Mouse (Mus musculus) liver, embryonic 16.5 days (tissue): Measurements from ENCODE around the gene Adgrg6. TPM values are rescaled to one million over a fixed set of nuclear protein-coding genes. Genes with fewer than 3 reads are reported as not detected.

Source experiments
- ATAC-seq: fragments of 200-750 bp; cut with Nextera tagmentation; 2 replicates; pipeline ENCODE4 v1.8.0; 2017; ENCODE audit warnings: low read depth, mild to moderate bottlenecking, moderate number of reproducible peaks, moderate library complexity
- H3K27ac ChIP-seq: fragments of 300-500 bp; sonication (generic); 2 replicates; pipeline ENCODE4 v1.5.1; 2014; ENCODE audit warnings: mild to moderate bottlenecking, low read length
- H3K27me3 ChIP-seq: fragments of 300-500 bp; sonication (generic); 2 replicates; pipeline ENCODE4 v1.6.1; 2014; ENCODE audit warnings: low read depth, low read length, mixed read lengths; ENCODE audit not compliant: control insufficient read depth, insufficient read depth
- H3K36me3 ChIP-seq: fragments of 300-500 bp; sonication (generic); 2 replicates; pipeline ENCODE4 v1.6.1; 2014; ENCODE audit warnings: mild to moderate bottlenecking; ENCODE audit not compliant: control insufficient read depth, insufficient read depth
- H3K4me1 ChIP-seq: fragments of 300-500 bp; sonication (generic); 2 replicates; pipeline ENCODE4 v1.6.1; 2014; ENCODE audit warnings: low read depth, low read length, mixed read lengths; ENCODE audit not compliant: control insufficient read depth
- H3K4me2 ChIP-seq: fragments of 300-500 bp; sonication (generic); 2 replicates; pipeline ENCODE4 v1.6.1; 2014; ENCODE audit warnings: low read depth, low read length, mixed read lengths
- H3K4me3 ChIP-seq: fragments of 300-500 bp; sonication (generic); 2 replicates; pipeline ENCODE4 v1.5.1; 2014; ENCODE audit warnings: low read depth, mild to moderate bottlenecking, low read length
- H3K9ac ChIP-seq: fragments of 300-500 bp; sonication (generic); 2 replicates; pipeline ENCODE4 v1.6.1; 2014; ENCODE audit warnings: low read depth, low read length
- H3K9me3 ChIP-seq: fragments of 300-500 bp; sonication (generic); replicated peaks from 2 replicates; pipeline ENCODE4 v1.6.1; 2016; ENCODE audit warnings: low read length; ENCODE audit not compliant: control insufficient read depth
- WGBS: fragments of 180-500 bp; shearing (Covaris S2); extraction: QIAGEN DNeasy Blood & Tissue Kit; methylation state at CpG from one replicate; pipeline ENCODE4 v1.1.7; 2014; ENCODE audit not compliant: insufficient replicate concordance; 5-methylcytosine and 5-hydroxymethylcytosine counted together
- polyA plus RNA-seq: library from polyadenylated mRNA; unstranded; fragments of >200 nt; fragmentation: Nextera tagmentation; extraction: Ambion mirVana; gene quantifications from 2 replicates; pipeline ENCODE4 v1.2.1, GENCODE M21; 2015

Adgrg6 gene
- polyA plus RNA-seq, 1 experiment from 2014 or later: 0.63 TPM

DNA sequence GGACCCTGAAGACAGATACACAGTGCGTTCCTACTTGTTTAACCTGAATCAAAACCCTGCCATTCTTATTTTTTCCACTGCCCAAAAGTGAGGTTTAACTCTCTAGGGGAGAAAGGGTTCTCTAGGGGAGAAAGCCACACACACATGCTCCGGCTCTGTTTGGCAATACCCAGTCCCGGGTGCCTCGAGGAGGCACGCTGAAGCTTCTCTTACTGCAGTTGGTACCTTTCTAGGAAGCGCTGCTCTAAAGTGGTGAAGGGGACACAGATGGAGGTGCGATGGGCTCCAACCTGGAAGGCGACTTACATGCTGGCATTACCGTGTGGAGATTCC lies 885 bp downstream of the Adgrg6 start:
- peak overlapping the region; percentile 69 for H3K4me2 ChIP-seq
- H3K27me3 ChIP-seq: peaks cover 23% of the 10 kb centered on the region
- H3K9me3 ChIP-seq: no peaks in the 10 kb centered on the region
- WGBS: 9% methylated on average over 9 of the region's 9 CpGs
- peak overlapping the region; percentile 56 for H3K4me3 ChIP-seq
- H3K4me1 ChIP-seq: no peaks in the 10 kb centered on the region
- H3K27ac ChIP-seq: no peak overlapping the region
- no peak for ATAC-seq
- H3K36me3 ChIP-seq: no peaks in the 10 kb centered on the region
- H3K9ac ChIP-seq: no peak overlapping the region

DNA sequence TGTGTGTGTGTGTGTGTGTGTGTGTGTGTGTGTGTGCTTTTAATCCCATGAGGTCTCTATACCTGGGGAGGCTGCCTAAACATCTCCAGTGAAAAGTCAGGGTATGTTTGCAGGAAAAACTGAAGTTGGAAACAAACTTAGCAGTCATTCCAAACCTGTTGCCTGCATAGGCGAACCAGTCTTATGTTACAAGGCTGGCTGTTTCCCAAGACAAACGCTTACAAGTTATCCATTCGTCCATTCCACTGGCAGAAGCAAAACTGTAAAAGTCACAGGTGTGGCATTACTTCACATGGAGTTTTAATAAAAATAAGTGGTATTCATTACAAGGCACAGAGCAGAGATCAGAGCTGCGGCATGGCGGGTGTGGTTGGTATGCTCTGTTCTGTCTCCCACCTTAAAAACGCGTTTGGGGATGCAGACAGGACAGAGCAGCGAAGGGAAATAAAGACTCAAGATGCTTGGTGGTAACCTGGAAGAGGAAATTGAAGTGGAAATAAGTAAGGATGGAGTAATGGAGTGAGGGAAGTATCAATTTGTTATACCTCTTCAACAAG lies 1.9 kb downstream of the Adgrg6 start:
- H3K4me1 ChIP-seq: no peaks in the 10 kb centered on the region
- H3K27me3 ChIP-seq: peaks cover 23% of the 10 kb centered on the region
- H3K27ac ChIP-seq: no peak overlapping the region
- H3K4me2 ChIP-seq: no peak overlapping the region
- no peaks in the 10 kb centered on the region for H3K36me3 ChIP-seq
- H3K9me3 ChIP-seq: no peaks in the 10 kb centered on the region
- H3K4me3 ChIP-seq: no peak overlapping the region
- H3K9ac ChIP-seq: no peak overlapping the region
- ATAC-seq: no peak
- 55% methylated on average over 8 of the region's 8 CpGs for whole genome bisulfite sequencing

DNA sequence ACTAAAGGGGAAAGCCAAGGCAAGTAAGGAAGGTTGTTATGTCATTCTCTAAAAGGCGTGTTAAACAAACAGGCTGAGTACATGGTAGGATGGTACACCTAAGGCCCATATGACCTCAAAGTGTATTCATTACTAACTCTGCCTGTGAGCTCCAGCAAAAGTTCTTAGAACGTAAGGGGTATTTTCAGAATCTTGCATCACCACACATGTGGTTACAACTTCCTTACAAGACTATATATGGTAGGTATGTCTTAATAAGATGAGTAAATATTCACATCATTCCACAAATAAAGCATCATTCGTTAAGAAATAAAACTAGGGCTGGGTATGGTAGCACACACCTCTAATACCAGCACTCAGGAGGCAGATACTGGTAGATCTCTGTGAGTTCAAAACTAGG lies 8.4 kb downstream of the Adgrg6 start:
- H3K4me1 ChIP-seq: no peaks in the 10 kb centered on the region
- no peak for ATAC-seq
- no peak overlapping the region for H3K9ac ChIP-seq
- H3K4me2 ChIP-seq: no peak overlapping the region
- WGBS: 52% methylated on average over 3 of the region's 3 CpGs
- H3K27ac ChIP-seq: no peak overlapping the region
- H3K9me3 ChIP-seq: no peaks in the 10 kb centered on the region
- H3K4me3 ChIP-seq: no peak overlapping the region
- no peaks in the 10 kb centered on the region for H3K36me3 ChIP-seq
- H3K27me3 ChIP-seq: no peaks in the 10 kb centered on the region

DNA sequence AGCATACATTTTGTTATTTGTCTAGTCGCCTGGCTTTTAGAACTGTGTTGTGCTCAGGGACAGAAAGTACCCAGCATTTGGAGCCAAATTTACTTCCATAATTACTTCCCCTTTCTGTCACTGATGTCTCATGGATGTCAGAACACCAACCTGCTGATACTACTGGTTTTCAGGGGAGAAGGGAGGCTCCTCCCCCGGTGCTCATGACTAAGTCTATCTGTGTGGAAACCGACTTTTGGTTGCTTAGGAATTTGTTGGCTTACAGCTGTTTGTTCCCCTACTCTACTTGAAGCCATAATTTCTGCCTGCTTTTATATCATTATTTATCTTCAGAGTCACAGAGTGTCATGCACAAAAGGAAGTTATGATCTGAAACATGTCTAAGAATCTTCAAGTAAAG lies 14.4 kb downstream of the Adgrg6 start:
- no peak overlapping the region for H3K4me2 ChIP-seq
- H3K9ac ChIP-seq: no peak overlapping the region
- no peak overlapping the region for H3K27ac ChIP-seq
- no peaks in the 10 kb centered on the region for H3K9me3 ChIP-seq
- H3K27me3 ChIP-seq: no peaks in the 10 kb centered on the region
- H3K36me3 ChIP-seq: no peaks in the 10 kb centered on the region
- no peak overlapping the region for H3K4me3 ChIP-seq
- 52% methylated on average over 3 of the region's 3 CpGs for WGBS
- H3K4me1 ChIP-seq: no peaks in the 10 kb centered on the region
- ATAC-seq: no peak

DNA sequence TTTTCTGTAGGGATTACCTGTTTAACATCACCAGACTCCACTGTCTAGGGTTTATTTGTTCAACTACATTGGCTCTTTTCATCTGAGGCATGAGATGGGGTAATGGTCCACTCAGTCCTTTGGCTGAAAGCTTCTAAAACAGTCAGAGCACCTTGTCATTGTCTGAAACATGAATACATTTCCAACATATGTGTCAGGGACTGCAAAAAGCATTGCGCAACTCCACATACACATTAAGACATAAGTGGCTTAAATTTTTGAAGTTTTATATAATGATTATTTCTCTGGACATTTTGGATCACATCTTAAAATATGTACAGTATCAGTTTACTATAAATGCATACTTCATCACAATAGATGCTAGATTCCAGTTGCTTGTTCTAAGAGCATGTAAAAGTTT lies 14.8 kb downstream of the Adgrg6 start:
- Histone ChIP-seq H3K36me3 (no peaks in the 10 kb centered on the region), H3K9me3 (no peaks in the 10 kb centered on the region), H3K4me1 (no peaks in the 10 kb centered on the region), H3K4me3 (no peak overlapping the region), H3K4me2 (no peak overlapping the region), H3K9ac (no peak overlapping the region), H3K27ac (no peak overlapping the region), H3K27me3 (no peaks in the 10 kb centered on the region)
- WGBS: 79% methylated on average over 1 of the region's 1 CpGs
- no peak for ATAC-seq

DNA sequence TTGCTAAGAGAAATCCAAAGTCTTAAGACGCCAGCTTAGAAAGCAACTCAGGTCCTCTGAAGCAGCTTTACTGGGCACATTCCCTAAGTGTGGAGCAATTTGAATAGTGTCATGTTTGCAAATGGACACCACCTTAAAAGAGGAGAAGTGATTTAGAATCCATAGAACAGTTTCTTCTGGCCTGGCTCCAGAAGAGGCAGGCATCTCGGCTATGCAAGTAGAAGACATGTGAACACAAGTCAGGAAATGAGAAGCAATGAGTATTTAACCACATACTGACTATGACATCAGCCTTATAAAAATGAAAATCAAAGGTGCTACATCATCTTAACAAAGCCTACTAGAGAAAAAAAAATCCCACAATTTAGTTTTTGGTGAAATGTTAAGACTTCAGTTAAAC lies 17.7 kb downstream of the Adgrg6 start:
- Histone ChIP-seq H3K9ac (no peak overlapping the region), H3K36me3 (no peaks in the 10 kb centered on the region), H3K4me1 (no peaks in the 10 kb centered on the region), H3K9me3 (no peaks in the 10 kb centered on the region), H3K4me2 (no peak overlapping the region), H3K27me3 (no peaks in the 10 kb centered on the region), H3K4me3 (no peak overlapping the region), H3K27ac (no peak overlapping the region)
- WGBS: 55% methylated on average over 2 of the region's 2 CpGs
- ATAC-seq: no peak

DNA sequence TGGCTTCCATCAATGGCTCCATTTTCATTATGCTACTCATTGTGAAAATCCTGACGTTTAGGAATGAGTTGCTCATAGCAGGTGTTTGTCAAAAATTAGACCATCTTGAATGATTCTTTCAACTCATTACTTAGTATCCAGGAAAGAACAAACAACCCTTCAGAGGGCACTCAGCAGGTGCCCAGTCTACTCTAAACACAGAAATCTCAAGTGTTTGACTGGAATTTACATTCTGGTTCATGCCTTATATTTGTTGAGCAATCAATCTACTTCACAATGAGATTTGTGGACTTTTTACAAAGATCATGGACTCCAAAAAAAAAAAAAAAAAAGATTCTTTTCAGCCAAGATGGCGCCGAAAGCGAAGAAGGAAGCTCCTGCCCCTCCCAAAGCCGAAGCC lies 22.7 kb downstream of the Adgrg6 start:
- Histone ChIP-seq H3K9ac (no peak overlapping the region), H3K4me1 (no peaks in the 10 kb centered on the region), H3K27me3 (no peaks in the 10 kb centered on the region), H3K36me3 (no peaks in the 10 kb centered on the region), H3K4me3 (no peak overlapping the region), H3K9me3 (no peaks in the 10 kb centered on the region), H3K4me2 (no peak overlapping the region), H3K27ac (no peak overlapping the region)
- no peak for ATAC-seq
- WGBS: 76% methylated on average over 5 of the region's 5 CpGs

DNA sequence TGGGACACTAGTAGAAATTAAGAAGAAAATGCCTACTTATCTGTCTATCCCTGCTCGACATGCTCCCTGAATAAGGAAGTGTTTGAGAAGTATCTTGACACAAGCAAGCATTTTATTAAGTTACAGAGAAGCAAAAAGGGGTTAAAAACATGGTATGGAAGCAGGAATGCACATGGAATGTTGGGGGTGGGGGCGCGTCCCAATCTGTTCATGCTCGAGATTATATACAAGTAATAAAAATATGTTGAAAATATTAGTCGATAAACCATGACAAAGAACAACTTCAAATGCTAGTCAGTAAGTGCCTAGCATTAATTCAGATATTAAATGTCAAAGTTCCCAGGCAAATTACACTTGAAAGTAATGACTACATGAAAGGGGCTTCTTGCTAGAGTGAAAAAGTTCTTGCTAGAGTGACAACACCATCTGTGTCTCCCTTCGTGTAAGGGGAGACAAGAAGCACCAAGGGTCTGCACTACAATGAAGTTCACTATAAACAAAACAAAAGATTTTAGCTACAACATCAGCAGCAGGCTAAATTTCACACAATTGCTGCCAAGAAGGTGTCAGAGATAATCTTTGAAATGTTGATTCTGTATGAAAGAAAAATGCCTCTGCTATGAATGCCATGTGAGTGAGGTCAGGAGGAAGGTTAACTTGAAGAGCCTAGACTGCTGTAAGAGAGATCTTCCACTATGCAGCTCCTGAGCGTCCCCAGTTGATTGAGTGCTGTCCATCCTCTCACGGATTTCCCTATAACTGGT lies 24.4 kb downstream of the Adgrg6 start:
- no peak overlapping the region for H3K27ac ChIP-seq
- H3K36me3 ChIP-seq: no peaks in the 10 kb centered on the region
- H3K9ac ChIP-seq: no peak overlapping the region
- 58% methylated on average over 8 of the region's 8 CpGs for WGBS
- no peaks in the 10 kb centered on the region for H3K27me3 ChIP-seq
- H3K9me3 ChIP-seq: no peaks in the 10 kb centered on the region
- no peak for ATAC-seq
- H3K4me2 ChIP-seq: no peak overlapping the region
- H3K4me1 ChIP-seq: no peaks in the 10 kb centered on the region
- no peak overlapping the region for H3K4me3 ChIP-seq

DNA sequence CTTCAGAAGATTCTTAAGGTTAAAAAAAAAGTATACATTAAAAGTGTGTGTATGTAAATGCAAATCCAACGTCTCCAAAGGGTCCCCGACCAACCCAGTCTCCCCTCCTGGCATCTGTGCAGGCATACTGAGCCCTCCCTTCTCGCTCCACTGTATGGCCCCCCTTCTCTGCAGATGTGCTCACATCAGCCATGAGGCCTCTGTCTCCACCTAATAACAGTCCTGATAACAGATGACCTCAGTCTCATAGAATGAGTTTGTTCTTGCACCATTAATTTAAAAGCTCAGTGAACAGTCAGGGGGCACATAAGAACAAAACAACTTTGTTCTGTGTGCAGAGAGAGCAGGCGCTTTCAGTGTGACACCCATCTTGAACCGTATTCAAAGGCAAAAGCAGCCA lies 27.6 kb downstream of the Adgrg6 start:
- no peak for ATAC-seq
- no peaks in the 10 kb centered on the region for H3K4me1 ChIP-seq
- H3K4me2 ChIP-seq: no peak overlapping the region
- H3K9me3 ChIP-seq: no peaks in the 10 kb centered on the region
- no peaks in the 10 kb centered on the region for H3K27me3 ChIP-seq
- H3K4me3 ChIP-seq: no peak overlapping the region
- 57% methylated on average over 5 of the region's 5 CpGs for WGBS
- H3K9ac ChIP-seq: no peak overlapping the region
- H3K36me3 ChIP-seq: no peaks in the 10 kb centered on the region
- no peak overlapping the region for H3K27ac ChIP-seq
